Mouse (Mus musculus): ENCODE results near the gene Stk10. TPM values are rescaled to one million over a fixed set of nuclear protein-coding genes. Genes with fewer than 3 reads are reported as not detected.
"Not testable (repeated sequence)": the region's sequence is repeated elsewhere in the genome, so short reads cannot be mapped to it uniquely, and the experiment has no call there.

Stk10 gene
- polyA plus RNA-seq, 1 experiment from 2014 or later, result 1.3 TPM

GRCm38 (mm10) chr11:32604663-32605062, 71.6 kb downstream of the Stk10 start:
- peak overlapping the region; percentile 55 for H3K27ac ChIP-seq
- no peak overlapping the region for H3K4me3 ChIP-seq
- peaks cover 22% of the 10 kb centered on the region for H3K4me1 ChIP-seq
- H3K36me3 ChIP-seq (ENCODE audit: poor library complexity, severe bottlenecking), result no peaks in the 10 kb centered on the region
- no peak; the same call in 1 of the 2 replicates for ATAC-seq
- H3K9ac ChIP-seq, result no peak overlapping the region
- H3K4me2 ChIP-seq, result no peak overlapping the region
- no peaks in the 10 kb centered on the region for H3K27me3 ChIP-seq
- 69% methylated on average over 4 of the region's 4 CpGs for WGBS
- H3K9me3 ChIP-seq (replicated peaks), result no peaks in the 10 kb centered on the region

- ATAC-seq, result peak; percentile 70
- peak overlapping the region; percentile 55; the same call in 1 of the 2 replicates for H3K27ac ChIP-seq
- H3K36me3 ChIP-seq (ENCODE audit: poor library complexity, severe bottlenecking), result no peaks in the 10 kb centered on the region
- WGBS, result 49% methylated on average over 7 of the region's 7 CpGs
- H3K4me1 ChIP-seq, result peaks cover 18% of the 10 kb centered on the region
- H3K9ac ChIP-seq, result no peak overlapping the region
- H3K27me3 ChIP-seq, result no peaks in the 10 kb centered on the region
- no peak overlapping the region for H3K4me2 ChIP-seq
- H3K9me3 ChIP-seq (replicated peaks), result no peaks in the 10 kb centered on the region
- no peak overlapping the region for H3K4me3 ChIP-seq
Measured at GRCm38 (mm10) chr11:32605131-32605860, 72.2 kb downstream of the Stk10 start.

- Histone ChIP-seq H3K27ac (no peak overlapping the region), H3K4me1 (peaks cover 18% of the 10 kb centered on the region), H3K27me3 (no peaks in the 10 kb centered on the region), H3K36me3 (ENCODE audit: poor library complexity, severe bottlenecking) (no peaks in the 10 kb centered on the region), H3K9me3 (replicated peaks) (no peaks in the 10 kb centered on the region), H3K9ac (no peak overlapping the region), H3K4me2 (no peak overlapping the region), H3K4me3 (no peak overlapping the region)
- 86% methylated on average over 3 of the region's 3 CpGs for WGBS
- ATAC-seq, result no peak
Measured at GRCm38 (mm10) chr11:32605907-32606306, 72.8 kb downstream of the Stk10 start.

GRCm38 (mm10) chr11:32607319-32607718, 74.2 kb downstream of the Stk10 start:
- Histone ChIP-seq H3K4me2 (no peak overlapping the region), H3K9ac (no peak overlapping the region), H3K36me3 (ENCODE audit: poor library complexity, severe bottlenecking) (no peaks in the 10 kb centered on the region), H3K27ac (no peak overlapping the region), H3K9me3 (replicated peaks) (no peaks in the 10 kb centered on the region), H3K4me3 (no peak overlapping the region), H3K4me1 (peaks cover 13% of the 10 kb centered on the region), H3K27me3 (no peaks in the 10 kb centered on the region)
- no peak for ATAC-seq

- H3K4me2 ChIP-seq, result no peak overlapping the region
- H3K27me3 ChIP-seq, result no peaks in the 10 kb centered on the region
- no peaks in the 10 kb centered on the region; the same call in 1 of the 2 replicates for H3K4me1 ChIP-seq
- no peak overlapping the region for H3K4me3 ChIP-seq
- no peaks in the 10 kb centered on the region for H3K9me3 ChIP-seq (replicated peaks)
- H3K27ac ChIP-seq, result no peak overlapping the region
- H3K9ac ChIP-seq, result no peak overlapping the region
- ATAC-seq, result no peak
- no peaks in the 10 kb centered on the region for H3K36me3 ChIP-seq (ENCODE audit: poor library complexity, severe bottlenecking)
- WGBS, result 90% methylated on average over 6 of the region's 6 CpGs
Measured at GRCm38 (mm10) chr11:32610616-32611015, 77.5 kb downstream of the Stk10 start.

- H3K27me3 ChIP-seq, result no peaks in the 10 kb centered on the region
- WGBS, result 78% methylated on average over 6 of the region's 6 CpGs
- no peaks in the 10 kb centered on the region for H3K36me3 ChIP-seq (ENCODE audit: poor library complexity, severe bottlenecking)
- H3K4me1 ChIP-seq, result no peaks in the 10 kb centered on the region; the same call in 1 of the 2 replicates
- H3K9me3 ChIP-seq (replicated peaks), result no peaks in the 10 kb centered on the region
- H3K9ac ChIP-seq, result no peak overlapping the region
- H3K27ac ChIP-seq, result no peak overlapping the region
- H3K4me2 ChIP-seq, result no peak overlapping the region
- ATAC-seq, result no peak
- H3K4me3 ChIP-seq, result no peak overlapping the region
Measured at GRCm38 (mm10) chr11:32612304-32612703, 79.2 kb downstream of the Stk10 start.

- no peak for ATAC-seq
- Histone ChIP-seq H3K27me3 (no peaks in the 10 kb centered on the region), H3K4me3 (no peak overlapping the region), H3K9ac (no peak overlapping the region), H3K27ac (no peak overlapping the region), H3K4me1 (no peaks in the 10 kb centered on the region; the same call in 1 of the 2 replicates), H3K9me3 (replicated peaks) (no peaks in the 10 kb centered on the region), H3K4me2 (no peak overlapping the region), H3K36me3 (ENCODE audit: poor library complexity, severe bottlenecking) (peaks cover 4% of the 10 kb centered on the region; the same call in 1 of the 2 replicates)
- WGBS, result 97% methylated on average over 29 of the region's 29 CpGs
Measured at GRCm38 (mm10) chr11:32614463-32614862, 81.4 kb downstream of the Stk10 start.

- H3K9ac ChIP-seq, result no peak overlapping the region
- H3K9me3 ChIP-seq (replicated peaks), result no peaks in the 10 kb centered on the region
- H3K27me3 ChIP-seq, result no peaks in the 10 kb centered on the region
- H3K27ac ChIP-seq, result no peak overlapping the region
- peaks cover 4% of the 10 kb centered on the region; the same call in 1 of the 2 replicates for H3K36me3 ChIP-seq (ENCODE audit: poor library complexity, severe bottlenecking)
- 23% methylated on average over 9 of the region's 11 CpGs for WGBS
- no peaks in the 10 kb centered on the region; the same call in 1 of the 2 replicates for H3K4me1 ChIP-seq
- H3K4me2 ChIP-seq, result no peak overlapping the region
- no peak for ATAC-seq
- no peak overlapping the region for H3K4me3 ChIP-seq
Measured at GRCm38 (mm10) chr11:32615561-32615960, 82.5 kb downstream of the Stk10 start.

- Histone ChIP-seq H3K27ac (no peak overlapping the region), H3K36me3 (ENCODE audit: poor library complexity, severe bottlenecking) (peaks cover 4% of the 10 kb centered on the region; the same call in 1 of the 2 replicates), H3K4me1 (no peaks in the 10 kb centered on the region; the same call in 1 of the 2 replicates), H3K9ac (no peak overlapping the region), H3K4me2 (no peak overlapping the region), H3K4me3 (no peak overlapping the region), H3K27me3 (no peaks in the 10 kb centered on the region), H3K9me3 (replicated peaks) (no peaks in the 10 kb centered on the region)
- 83% methylated on average over 6 of the region's 6 CpGs for WGBS
- no peak for ATAC-seq
Measured at GRCm38 (mm10) chr11:32616091-32616490, 83.0 kb downstream of the Stk10 start.

GRCm38 (mm10) chr11:32618036-32618435, 84.9 kb downstream of the Stk10 start:
- no peak overlapping the region for H3K27ac ChIP-seq
- no peak overlapping the region for H3K4me2 ChIP-seq
- peaks cover 4% of the 10 kb centered on the region; the same call in 1 of the 2 replicates for H3K36me3 ChIP-seq (ENCODE audit: poor library complexity, severe bottlenecking)
- ATAC-seq, result no peak
- no peaks in the 10 kb centered on the region for H3K27me3 ChIP-seq
- no peak overlapping the region for H3K4me3 ChIP-seq
- no peak overlapping the region for H3K9ac ChIP-seq
- 45% methylated on average over 1 of the region's 1 CpGs for WGBS
- H3K9me3 ChIP-seq (replicated peaks), result no peaks in the 10 kb centered on the region
- H3K4me1 ChIP-seq, result peaks cover under 1% of the 10 kb centered on the region

GRCm38 (mm10) chr11:32618641-32619040, 85.5 kb downstream of the Stk10 start:
- not testable (repeated sequence) for H3K27me3 ChIP-seq; H3K4me1 ChIP-seq; H3K27ac ChIP-seq; H3K9me3 ChIP-seq (replicated peaks); H3K4me2 ChIP-seq; H3K36me3 ChIP-seq (ENCODE audit: poor library complexity, severe bottlenecking); H3K4me3 ChIP-seq; ATAC-seq; H3K9ac ChIP-seq
- WGBS, result 85% methylated on average over 5 of the region's 5 CpGs

- no peak overlapping the region for H3K9ac ChIP-seq
- H3K36me3 ChIP-seq (ENCODE audit: poor library complexity, severe bottlenecking), result peaks cover 4% of the 10 kb centered on the region; the same call in 1 of the 2 replicates
- H3K27ac ChIP-seq, result peak overlapping the region; percentile 12; the same call in 1 of the 2 replicates
- no peaks in the 10 kb centered on the region for H3K27me3 ChIP-seq
- ATAC-seq, result no peak
- no peak overlapping the region for H3K4me3 ChIP-seq
- peaks cover 9% of the 10 kb centered on the region for H3K4me1 ChIP-seq
- no peak overlapping the region for H3K4me2 ChIP-seq
- H3K9me3 ChIP-seq (replicated peaks), result no peaks in the 10 kb centered on the region
- WGBS, result 70% methylated on average over 8 of the region's 8 CpGs
Measured at GRCm38 (mm10) chr11:32619257-32619816, 86.2 kb downstream of the Stk10 start.
